Mouse (Mus musculus) gonadal fat pad, adult 2 months (tissue): ENCODE results near the gene Asb14. TPM values are rescaled to one million over a fixed set of nuclear protein-coding genes. Genes with fewer than 3 reads are reported as not detected.
"Not testable (repeated sequence)": the region's sequence is repeated elsewhere in the genome, so short reads cannot be mapped to it uniquely, and the experiment has no call there.

Experiments
- DNase-seq: peaks from one replicate; pipeline ENCODE4 v3.0.0-alpha.2; 2012; ENCODE audit warnings: low read depth
- polyA plus RNA-seq: library from polyadenylated mRNA; depleted of rRNA; stranded (reverse); fragments of >200 nt; gene quantifications from 2 replicates; pipeline ENCODE4 v1.2.3, GENCODE M21; 2012; rRNA removed

Gene Asb14
- polyA plus RNA-seq: 0.39 and 0.53 TPM in 2 replicates

GRCm38 (mm10) chr14:26894392-26894791 lies at the start of gene Asb14:
Asb14 (plus strand) TSS chr14:26894557.
- DNase-seq: no peak

DNA sequence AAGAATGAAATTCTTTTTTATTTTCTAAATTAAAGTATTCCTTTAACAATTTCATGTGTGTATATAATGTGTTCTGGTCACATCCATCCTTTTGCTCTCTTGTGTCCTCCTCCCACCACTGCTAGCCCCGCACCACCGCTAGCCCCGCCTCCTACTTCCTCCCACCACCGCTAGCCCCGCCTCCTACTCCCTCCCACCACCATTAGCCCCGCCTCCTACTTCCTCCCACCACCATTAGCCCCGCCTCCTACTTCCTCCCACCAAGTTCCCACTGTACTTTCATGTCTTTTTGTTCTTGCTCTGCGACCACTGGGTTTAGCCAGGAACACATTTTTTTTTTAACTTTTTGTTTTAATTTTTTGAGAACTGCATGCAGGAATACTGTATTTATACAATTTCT lies 41.3 kb upstream of the Asb14 start:
- no peak for DNase-seq

DNA sequence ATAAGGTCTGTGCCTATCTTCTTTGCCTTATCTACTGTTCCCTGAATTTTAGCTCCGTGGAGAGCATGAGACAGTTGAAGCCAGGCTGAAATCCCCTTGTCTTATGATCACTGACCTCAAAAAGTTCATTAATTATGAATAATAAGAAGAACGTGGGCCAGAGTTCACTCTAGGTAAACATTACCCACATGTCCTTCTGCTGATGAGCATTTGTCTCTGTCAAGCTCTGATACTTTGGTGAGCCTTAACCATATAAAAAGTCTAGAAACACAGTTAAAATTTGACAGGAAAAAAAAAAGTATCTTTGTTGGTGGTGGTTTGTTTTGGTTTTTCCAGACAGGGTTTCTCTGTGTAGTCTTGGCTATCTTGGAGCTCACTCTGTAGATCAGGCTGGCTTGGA lies 40.3 kb upstream of the Asb14 start:
- no peak for DNase-seq

DNA sequence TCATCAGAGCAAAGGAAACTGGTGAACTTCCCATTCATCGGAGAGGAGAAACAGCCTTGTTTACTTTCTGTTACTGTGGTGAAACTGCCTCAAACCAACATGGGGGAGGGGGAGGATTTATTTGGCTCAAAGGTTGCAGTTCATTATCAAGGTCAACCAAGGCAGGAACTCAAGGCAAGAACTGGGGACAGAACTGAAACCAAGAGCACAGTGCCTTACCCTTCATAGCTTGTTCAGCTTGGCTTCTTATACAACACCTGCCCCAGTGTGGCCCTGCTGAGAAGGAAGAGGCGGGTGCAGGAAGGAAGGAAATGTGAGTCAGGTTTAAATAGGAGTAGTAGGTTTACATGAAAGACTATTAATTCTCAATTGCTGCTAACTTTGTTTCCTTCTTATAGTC lies 36.0 kb upstream of the Asb14 start:
- no peak for DNase-seq

GRCm38 (mm10) chr14:26859024-26859423 lies 35.3 kb upstream of the Asb14 start:
- no peak for DNase-seq

GRCm38 (mm10) chr14:26867356-26867755 lies 27.0 kb upstream of the Asb14 start:
- DNase-seq: no peak

- DNase-seq: no peak
Observed at GRCm38 (mm10) chr14:26868299-26868698, 26.1 kb upstream of the Asb14 start.

DNA sequence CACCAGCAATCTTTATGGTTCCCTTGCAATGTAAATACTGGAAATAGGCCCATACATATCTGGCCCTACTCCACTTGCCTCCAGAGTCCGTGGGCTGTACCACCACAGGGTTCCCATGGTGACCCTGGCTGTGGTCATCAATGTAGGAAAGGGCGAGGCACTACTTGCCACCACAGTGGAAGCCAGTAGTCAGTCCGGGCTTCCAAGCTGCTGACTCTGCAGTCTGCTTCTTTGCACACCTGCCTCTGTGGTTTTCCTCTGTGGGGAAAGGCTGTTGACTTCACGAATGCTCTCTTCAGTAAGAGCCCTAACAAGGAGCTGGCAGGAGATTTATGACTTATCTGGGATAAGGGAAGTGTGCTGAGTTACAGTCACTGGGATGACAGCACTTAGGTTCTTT lies 15.6 kb upstream of the Asb14 start:
- no peak for DNase-seq

DNA sequence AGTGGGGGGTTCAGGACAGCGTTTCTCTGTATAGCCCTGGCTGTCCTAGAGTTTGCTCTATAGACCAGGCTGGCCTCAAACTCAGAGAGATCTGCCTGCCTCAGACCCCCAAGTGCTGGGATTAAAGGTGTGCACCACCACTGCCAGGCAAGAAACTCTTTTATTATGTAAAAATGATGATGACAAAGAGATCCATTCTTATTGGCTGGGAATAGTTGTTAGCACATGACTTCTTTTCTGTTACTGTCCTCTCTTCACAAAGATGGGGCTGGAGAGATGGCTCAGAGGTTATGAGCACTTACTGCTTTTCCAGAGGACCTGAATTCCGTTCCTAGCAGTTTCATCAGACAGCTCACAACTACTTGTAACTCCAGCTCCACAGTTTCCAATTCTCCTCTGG lies 14.4 kb upstream of the Asb14 start:
- no peak for DNase-seq

- DNase-seq: no peak
Observed at GRCm38 (mm10) chr14:26881700-26882099, 12.7 kb upstream of the Asb14 start.

DNA sequence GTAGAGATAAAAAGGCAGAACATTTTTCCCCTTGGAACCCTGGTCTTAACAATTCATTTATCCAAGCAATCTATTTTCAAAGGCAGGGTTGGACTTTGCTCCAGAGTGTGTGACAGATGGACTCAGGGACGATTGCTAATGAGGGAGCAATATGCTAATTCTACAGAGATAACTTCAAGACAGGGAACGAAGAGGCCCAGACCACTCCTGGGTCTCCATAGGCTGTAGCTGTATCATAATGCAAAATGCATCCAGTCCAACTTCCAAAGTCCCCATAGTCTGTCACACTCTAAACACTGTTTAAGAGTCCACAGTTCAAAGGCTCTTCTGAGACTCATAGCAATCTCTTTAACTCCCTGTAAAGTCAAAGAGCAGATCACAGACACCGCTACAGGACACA lies 7.1 kb upstream of the Asb14 start:
- DNase-seq: no peak

DNA sequence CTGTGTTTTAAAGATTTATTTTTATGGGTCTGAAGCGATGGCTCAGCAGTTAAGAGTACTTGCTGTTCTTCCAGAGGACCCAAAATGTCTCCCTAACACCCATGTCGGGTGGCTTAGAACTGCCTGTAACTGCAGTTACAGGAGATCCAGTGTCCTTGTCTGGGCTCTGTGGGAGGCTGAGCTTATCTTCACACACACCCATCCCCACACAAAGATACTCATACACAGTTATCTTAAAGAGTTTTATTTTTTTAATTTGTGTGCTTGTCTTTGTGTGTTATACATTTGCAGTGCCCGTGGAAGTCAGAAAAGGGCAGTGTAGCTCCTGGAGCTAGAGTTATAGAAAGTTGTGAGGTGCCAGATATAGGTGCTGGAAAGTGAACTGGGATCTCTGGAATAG lies 3.6 kb upstream of the Asb14 start:
- no peak for DNase-seq

- DNase-seq: no peak
Observed at GRCm38 (mm10) chr14:26899490-26899889, 5.1 kb downstream of the Asb14 start.

DNA sequence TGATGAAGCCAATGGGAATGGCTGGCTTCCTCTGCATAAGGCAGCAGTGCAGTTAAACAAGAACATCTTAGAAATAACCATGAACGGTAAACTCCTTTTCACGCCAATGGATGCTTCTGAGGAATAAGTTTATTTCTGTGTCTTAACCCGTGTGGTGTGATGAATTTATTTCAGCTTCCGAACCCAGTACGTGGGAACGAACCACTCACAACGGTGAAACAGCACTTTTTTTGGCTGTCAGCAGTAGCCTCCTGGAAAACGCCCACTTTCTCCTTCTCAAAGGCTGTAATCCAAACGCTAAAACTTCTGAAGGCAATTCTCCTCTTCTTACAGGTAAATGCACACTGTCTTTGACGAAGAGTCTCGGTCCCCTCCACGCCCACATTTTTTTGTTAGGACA lies 6.5 kb downstream of the Asb14 start:
- no peak for DNase-seq

GRCm38 (mm10) chr14:26907401-26907800 lies 13.0 kb downstream of the Asb14 start:
- no peak for DNase-seq

DNA sequence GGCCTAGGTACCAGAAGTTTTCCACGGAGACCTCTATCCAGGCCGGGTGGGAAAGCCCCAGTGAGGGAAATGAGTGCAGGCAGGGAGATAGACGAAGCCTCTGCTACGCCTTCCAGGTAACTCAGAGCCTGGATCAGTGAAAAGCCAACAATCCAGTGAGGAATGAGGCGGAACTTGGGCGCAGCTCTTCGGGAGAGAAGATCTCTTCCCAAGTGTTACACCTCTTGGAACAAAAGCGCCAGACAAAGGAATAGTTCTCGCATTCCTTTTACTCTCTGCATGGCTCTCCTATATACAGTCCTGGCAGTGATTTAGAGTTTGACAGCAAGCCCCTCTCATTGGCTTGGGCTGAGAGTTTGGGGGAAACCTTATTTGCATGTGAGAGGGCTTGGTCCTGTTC lies 16.1 kb downstream of the Asb14 start:
- DNase-seq: not testable (repeated sequence)

GRCm38 (mm10) chr14:26911201-26911600 lies 16.8 kb downstream of the Asb14 start:
- no peak for DNase-seq

DNA sequence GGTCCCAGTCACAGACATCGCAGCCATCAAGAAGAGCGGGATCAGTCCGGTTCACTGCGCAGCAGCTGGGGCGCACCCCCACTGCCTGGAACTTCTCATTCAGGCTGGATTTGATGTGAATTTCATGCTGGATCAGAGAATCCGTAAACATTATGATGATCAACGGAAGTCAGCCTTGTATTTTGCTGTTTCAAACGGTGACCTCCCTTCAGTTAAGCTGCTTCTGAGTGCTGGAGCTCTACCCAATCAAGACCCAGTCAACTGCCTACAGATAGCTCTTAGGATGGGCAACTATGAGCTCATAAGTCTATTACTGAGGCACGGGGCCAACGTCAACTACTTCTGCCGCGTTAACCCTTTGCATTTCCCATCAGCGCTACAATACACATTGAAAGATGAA lies 17.5 kb downstream of the Asb14 start:
- no peak for DNase-seq

DNA sequence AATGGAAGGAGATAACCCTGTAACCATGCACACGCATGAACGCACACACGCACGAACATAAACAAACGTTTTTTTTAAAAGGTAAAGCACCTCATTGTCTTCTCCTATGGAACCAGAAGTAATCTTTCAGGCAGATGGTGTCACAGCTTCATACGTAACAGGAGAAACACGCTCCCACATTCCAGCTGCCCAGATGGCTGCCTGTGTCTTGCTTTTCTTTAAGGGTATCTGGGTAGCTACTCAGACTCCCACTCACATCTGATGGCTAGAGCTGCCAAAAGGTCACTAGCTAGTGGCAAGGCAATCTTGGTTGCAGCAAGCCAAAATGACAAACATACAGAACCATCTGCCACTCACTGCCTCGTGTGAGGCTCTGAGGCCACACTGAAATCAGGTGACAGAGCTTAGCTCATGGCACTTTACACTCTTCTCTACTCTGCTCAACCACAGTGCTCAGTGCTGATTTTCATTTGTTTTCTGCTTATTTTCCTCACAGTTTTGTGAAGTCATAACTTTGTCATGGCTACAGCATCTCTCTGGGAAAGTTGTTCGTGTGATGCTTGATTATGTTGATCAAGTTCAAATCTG lies 19.4 kb downstream of the Asb14 start:
- no peak for DNase-seq

DNA sequence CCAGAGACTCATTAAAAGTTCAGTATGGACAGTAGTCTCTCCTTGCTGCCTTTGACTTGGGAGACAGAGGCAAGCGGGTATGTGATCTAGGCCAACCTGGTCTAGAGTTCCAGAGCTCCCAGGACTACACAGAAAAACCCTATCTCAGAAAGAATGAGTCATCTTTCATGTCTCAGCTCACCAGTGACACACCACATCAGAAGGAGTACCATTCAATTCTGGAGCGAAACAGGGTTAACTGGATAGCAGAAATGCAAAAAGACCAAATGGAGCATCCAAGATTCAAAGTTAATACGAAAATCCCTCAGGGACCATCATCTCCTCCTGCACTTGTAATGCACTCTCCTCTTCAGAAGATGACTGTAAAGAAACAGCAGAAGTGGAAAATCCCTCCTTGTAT lies 25.0 kb downstream of the Asb14 start:
- no peak for DNase-seq

GRCm38 (mm10) chr14:26923702-26924421 lies 29.5 kb downstream of the Asb14 start:
- no peak for DNase-seq

- DNase-seq: no peak
Observed at GRCm38 (mm10) chr14:26934891-26935290, 40.5 kb downstream of the Asb14 start.

DNA sequence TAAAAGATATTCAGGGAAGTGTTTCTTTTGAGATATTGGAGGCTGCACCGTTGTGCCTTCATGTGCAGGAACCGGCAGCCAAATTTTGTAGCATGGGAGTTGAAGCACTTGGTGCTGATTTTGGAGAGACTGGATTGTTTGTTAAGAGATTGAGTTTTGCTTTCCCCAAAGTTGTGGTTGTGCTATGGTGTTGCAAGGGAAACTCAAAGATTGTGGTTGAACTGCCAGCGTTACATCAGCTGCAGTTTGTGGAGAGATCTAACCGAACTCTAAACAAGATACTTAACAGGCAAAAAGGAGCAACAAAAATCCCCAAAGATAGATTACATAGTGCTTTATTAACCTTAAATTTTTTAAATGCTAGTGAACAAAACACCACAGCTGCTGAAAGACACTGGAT lies 41.2 kb downstream of the Asb14 start:
- DNase-seq: no peak

- DNase-seq: not testable (repeated sequence)
Observed at GRCm38 (mm10) chr14:26956139-26956538, 61.8 kb downstream of the Asb14 start.
